Mouse (Mus musculus) heart, postnatal 25 days (tissue): ENCODE results near the gene Osbpl9. TPM values are rescaled to one million over a fixed set of nuclear protein-coding genes. Genes with fewer than 3 reads are reported as not detected.

Source experiments
- DNase-seq: peaks from one replicate; pipeline ENCODE4 v3.0.0; 2022; ENCODE audit warnings: low spot score
- intact Hi-C: fragments of 180-260 bp; cut with DNase I; formaldehyde crosslinking; loops from one replicate; pipeline ENCODE4 v1.15.1; 2025
- total RNA-seq, 2 experiments: library from RNA; stranded (reverse); gene quantifications; 2 replicates each; pipeline ENCODE4 v1.2.3; 2021

Gene Osbpl9
- total RNA-seq, 2 experiments from 2014 or later: 104 to 105 TPM

- intact Hi-C loops: no loop called here
- no peak for DNase-seq
These were observed 8.8 kb upstream of the Osbpl9 start for GRCm38 (mm10) chr4:109210881-109211280.

GRCm38 (mm10) chr4:109210253-109210652 lies 8.2 kb upstream of the Osbpl9 start:
- DNase-seq: no peak
- intact Hi-C loops: no loop called here

DNA sequence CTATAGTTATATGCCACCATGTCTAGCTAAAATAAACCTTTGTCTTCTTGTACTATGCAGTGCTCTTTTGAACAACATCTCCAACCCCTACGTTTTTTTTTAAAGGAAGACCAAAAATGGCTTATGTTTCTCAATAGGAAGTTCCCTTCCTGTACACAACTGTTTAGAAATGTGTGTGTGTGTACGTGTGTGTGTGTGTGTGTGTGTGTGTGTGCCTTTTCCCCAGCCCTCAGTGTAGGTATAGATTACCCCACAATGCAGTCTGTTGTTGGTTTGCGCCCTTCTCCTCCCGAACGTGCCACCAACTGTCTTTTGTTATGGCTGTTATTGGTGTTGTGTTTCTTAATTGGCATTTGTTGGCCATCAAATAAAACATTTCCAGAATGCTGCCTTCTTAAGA lies 5.5 kb upstream of the Osbpl9 start:
- DNase-seq: no peak
- intact Hi-C loops: no loop called here

DNA sequence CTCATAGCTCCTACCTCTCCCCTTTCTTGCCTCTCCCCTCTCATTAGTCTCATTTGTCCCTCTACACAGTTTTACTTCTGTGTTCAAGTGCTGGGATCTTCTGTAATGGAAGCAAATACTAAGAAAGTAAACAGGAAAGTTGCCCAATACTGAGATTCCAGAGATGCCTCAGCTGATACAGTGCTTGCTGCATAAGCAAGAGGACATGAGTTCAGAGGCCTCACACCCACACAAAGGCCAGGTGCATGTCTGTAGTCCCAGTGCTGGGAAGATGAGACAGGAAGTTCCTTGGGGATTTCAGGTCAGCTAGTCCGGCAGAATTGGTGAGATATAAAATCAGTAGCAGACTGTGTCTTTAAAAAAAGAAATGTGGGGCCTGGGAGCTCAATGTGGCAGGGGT lies 2.3 kb upstream of the Osbpl9 start:
- DNase-seq: no peak
- intact Hi-C loops: loop anchor here (5.0 kb wide), 1 partner anchor 78 kb away; the partner anchor contains the start of gene Eps15

DNA sequence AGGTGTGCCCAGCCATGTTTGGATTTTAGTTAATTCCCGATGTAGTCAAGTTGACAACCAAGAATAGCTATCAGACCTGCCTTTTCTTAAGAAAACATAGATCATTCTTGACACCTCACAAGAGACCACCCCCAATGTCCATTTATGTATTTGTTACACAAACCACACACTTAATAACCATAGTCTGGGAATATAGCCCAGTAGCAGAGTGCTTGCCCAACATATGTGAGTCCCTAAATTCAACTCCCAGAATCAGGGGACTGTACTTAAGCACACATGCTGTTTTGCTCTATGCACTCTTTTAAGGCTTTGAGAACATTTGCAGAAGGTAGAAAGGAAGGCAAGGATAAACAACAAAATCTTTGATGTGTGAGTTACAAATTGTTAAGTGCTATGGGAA lies 1.9 kb upstream of the Osbpl9 start:
- intact Hi-C loops: loop anchor here (5.0 kb wide), 1 partner anchor 78 kb away; the partner anchor contains the start of gene Eps15
- no peak for DNase-seq

DNA sequence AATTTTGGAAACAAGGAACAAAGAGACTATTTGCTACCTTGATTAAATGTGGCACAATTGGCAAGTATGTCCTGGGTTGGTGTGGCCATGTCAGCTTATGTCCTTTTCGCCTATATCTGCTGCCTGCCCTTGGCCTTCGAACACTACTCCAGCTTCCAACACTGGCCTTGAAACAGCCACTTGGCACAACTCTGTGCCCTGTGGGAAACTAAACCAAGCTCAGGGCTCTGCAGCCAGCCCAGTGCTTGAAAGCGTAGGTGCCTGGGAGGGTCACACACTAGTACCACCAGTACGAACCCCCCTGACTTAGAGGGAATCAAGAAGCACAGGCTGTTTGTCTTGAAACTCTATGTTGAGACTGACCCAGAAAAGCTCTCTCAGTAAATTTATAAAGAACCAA lies 3.0 kb downstream of the Osbpl9 start:
- intact Hi-C loops: no loop called here
- no peak for DNase-seq

DNA sequence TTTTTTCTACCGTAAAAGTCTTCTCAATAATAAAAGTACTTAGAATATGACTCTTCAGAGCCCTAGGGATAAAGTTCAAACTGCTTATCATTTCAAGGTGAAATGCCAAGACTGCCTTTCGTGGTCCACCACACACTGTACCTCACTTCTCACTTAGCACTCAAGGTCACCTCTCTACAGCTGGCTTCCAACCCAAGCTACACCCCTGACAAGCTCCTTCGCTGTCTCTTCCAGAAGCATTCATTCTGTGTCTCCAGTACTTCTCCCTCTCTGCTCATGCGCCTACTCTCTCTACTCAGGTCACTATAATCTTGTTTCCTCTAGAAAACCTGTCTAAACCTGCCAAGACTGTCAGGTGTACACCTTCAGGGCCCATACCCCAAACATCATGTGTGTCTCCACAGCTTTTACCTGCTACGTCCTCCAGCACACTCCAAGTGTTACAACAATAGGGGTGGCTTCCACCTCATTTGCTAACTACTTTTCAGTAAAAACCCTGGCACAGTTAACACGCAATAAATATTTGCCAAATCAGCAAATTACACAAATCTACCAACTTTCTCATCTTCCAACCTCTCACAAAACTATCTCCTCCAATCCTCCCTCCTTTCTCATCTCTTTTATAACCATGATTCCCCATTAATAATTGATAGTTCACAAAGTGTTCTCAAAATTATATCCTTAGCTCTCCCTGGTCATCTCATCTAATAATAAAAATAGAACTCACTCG lies 6.0 kb downstream of the Osbpl9 start:
- no peak for DNase-seq
- intact Hi-C loops: no loop called here

- intact Hi-C loops: no loop called here
- no peak for DNase-seq
These were observed 8.2 kb downstream of the Osbpl9 start for GRCm38 (mm10) chr4:109193886-109194285.

GRCm38 (mm10) chr4:109191598-109191997 lies 10.5 kb downstream of the Osbpl9 start:
- intact Hi-C loops: no loop called here
- no peak for DNase-seq

GRCm38 (mm10) chr4:109185616-109186405 lies 16.3 kb downstream of the Osbpl9 start:
- intact Hi-C loops: no loop called here

GRCm38 (mm10) chr4:109175677-109176076 lies 26.4 kb downstream of the Osbpl9 start:
- DNase-seq: no peak
- intact Hi-C loops: no loop called here

More at GRCm38 (mm10) chr4:109185616-109186405, 16.3 kb downstream of the Osbpl9 start:
- no peak for DNase-seq

DNA sequence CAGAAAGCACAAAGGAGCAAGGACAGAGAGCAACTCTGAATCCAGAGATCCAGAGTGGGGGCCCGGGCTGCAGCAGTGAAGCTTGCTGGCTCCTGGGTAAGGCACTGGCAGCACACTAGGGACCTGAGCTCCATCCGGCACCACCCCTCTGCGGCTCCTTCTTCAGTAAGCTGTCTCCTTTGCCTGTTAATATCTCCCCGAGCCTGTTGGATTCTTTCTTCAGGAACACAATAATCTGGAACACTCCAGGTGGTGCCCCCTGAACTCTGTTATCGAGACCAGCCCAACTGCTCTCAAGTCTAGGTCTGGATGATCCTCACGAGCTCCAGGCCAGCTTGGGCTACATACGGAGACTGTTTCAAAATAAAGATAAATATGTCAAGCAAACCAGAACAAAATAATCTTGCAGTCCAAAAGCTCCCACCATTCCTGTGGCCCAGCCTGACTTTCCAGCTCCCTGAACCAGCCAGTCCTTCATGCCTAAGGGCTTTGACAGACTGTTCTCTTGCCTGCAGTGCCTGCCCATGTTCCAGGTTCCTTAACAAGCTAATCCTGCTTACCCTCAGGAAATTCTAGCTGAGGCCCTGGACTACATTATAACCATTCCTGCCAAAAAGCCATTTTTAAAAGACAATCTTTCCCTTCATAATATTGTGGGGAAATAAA lies 28.2 kb downstream of the Osbpl9 start:
- peak; percentile 34 for DNase-seq
- intact Hi-C loops: no loop called here

GRCm38 (mm10) chr4:109173369-109173768 lies 28.7 kb downstream of the Osbpl9 start:
- intact Hi-C loops: no loop called here

DNA sequence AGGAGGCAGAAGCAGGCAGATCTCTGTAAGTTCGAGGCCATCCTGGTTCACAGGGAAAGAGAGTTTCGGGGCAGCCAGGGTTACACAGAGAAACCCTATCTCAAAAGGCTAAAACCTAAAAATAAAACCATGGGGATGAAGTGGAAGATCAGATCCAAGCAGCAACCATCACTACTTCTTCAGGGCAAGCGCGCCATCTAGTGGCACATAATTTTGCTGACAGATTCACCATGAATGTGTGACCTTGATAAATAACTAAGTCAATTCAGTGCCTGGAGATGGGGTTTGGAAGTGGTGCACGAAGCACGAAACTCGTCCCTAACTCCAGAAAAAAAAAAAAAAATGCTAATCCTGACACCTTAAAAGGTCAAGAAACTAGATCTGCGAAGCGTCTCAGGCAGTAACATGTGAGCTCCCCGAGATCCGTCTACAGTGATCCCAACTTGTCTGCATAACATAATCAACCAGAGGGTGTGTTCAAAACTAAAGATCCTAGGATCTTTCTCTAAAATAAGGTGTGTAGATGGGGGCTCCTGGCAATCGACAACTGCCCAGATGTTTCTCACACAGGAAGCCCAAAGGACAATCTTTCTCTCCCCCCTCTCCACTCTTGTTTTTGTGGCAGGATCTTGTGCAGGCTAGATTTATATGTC lies 36.4 kb downstream of the Osbpl9 start:
- intact Hi-C loops: loop anchor here (2.0 to 5.0 kb wide), 2 partner anchors 108 to 295 kb away; no protein-coding TSS in a partner anchor
- DNase-seq: peak; percentile 55

More at GRCm38 (mm10) chr4:109173369-109173768, 28.7 kb downstream of the Osbpl9 start:
- DNase-seq: no peak

- intact Hi-C loops: no loop called here
- DNase-seq: peak; percentile 30
These were observed 45.4 kb downstream of the Osbpl9 start for GRCm38 (mm10) chr4:109156481-109157261.

- DNase-seq: no peak
- intact Hi-C loops: no loop called here
These were observed 46.0 kb downstream of the Osbpl9 start for GRCm38 (mm10) chr4:109156073-109156472.

DNA sequence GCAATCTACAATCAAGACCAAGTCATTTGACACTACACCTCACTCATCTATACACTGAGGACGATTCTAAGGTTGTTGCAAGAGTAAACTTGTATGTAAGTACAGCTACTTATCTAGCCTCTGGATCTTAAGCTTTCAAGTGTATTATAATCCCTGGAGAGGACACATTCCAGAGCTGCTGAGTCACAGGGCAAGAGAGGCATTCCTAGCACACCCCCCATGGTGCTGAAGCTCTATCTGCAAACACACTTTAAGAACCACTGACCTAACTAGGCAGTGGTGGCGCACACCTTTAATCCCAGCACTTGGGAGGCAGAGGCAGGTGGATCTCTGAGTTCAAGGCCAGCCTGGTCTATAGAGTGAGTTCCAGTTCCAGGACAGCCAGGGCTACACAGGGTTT lies 51.9 kb downstream of the Osbpl9 start:
- DNase-seq: no peak
- intact Hi-C loops: loop anchor here (5.0 kb wide), 2 partner anchors 33 to 73 kb away; no protein-coding TSS in a partner anchor

DNA sequence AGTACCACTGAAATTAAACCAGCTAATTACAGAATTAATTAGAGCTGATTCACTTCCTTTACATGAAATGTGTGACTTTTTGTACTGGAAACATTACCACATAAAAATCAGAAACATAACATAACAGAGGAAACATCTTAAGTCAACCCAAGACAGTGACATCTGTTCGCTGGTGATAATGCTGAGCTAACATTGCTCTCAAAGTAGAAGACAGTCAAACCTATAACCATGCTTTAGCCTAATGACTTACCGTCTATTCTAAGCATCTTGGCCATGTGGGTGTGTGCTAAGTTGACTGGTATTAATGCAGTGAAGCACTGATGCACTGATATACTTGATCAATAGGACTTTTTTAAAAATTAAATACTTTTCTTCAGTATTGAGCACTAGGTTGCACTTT lies 52.7 kb downstream of the Osbpl9 start:
- no peak for DNase-seq
- intact Hi-C loops: loop anchor here (5.0 kb wide), 1 partner anchor 42 kb away; no protein-coding TSS in a partner anchor
